Mouse (Mus musculus) neural tube, embryonic 14.5 days (tissue): ENCODE measurements at regions not wholly inside any gene's neighbourhood (a gene's known extent, or its start where the extent isn't known, plus 50 kb on each side); places are given as distances from the start of the nearest gene placed in this dataset.

Experiments
- ATAC-seq: fragments of 200-750 bp; cut with Nextera tagmentation; 2 replicates; pipeline ENCODE4 v1.8.0; 2017; ENCODE audit warnings: low read depth, mild to moderate bottlenecking, moderate TSS enrichment, moderate library complexity
- H3K27ac ChIP-seq: fragments of 300-500 bp; sonication (generic); 2 replicates; pipeline ENCODE4 v1.5.1; 2014; ENCODE audit warnings: low read depth, mild to moderate bottlenecking, control low read depth, low read length, moderate library complexity, mixed read lengths
- H3K27me3 ChIP-seq: fragments of 300-500 bp; sonication (generic); 2 replicates; pipeline ENCODE4 v1.6.1; 2014; ENCODE audit warnings: low read length; ENCODE audit not compliant: control insufficient read depth, insufficient read depth
- H3K36me3 ChIP-seq: fragments of 300-500 bp; sonication (generic); 2 replicates; pipeline ENCODE4 v1.6.1; 2014; ENCODE audit warnings: low read length, mixed read lengths; ENCODE audit not compliant: control insufficient read depth, insufficient read depth
- H3K4me1 ChIP-seq: fragments of 300-500 bp; sonication (generic); 2 replicates; pipeline ENCODE4 v1.6.1; 2014; ENCODE audit warnings: low read length; ENCODE audit not compliant: control insufficient read depth, insufficient read depth
- H3K4me2 ChIP-seq: fragments of 300-500 bp; sonication (generic); 2 replicates; pipeline ENCODE4 v1.6.1; 2014; ENCODE audit warnings: mild to moderate bottlenecking, low read depth, low read length, control low read depth
- H3K4me3 ChIP-seq: fragments of 300-500 bp; sonication (generic); 2 replicates; pipeline ENCODE4 v1.5.1; 2014; ENCODE audit warnings: low read depth, low read length, control low read depth, mixed read lengths
- H3K9ac ChIP-seq: fragments of 300-500 bp; sonication (generic); replicated peaks from 2 replicates; pipeline ENCODE4 v1.6.1; 2014; ENCODE audit warnings: low read depth, mild to moderate bottlenecking, control low read depth, low read length, mixed read lengths
- H3K9me3 ChIP-seq: fragments of 300-500 bp; sonication (generic); 2 replicates; pipeline ENCODE4 v1.6.1; 2016; ENCODE audit warnings: low read length; ENCODE audit not compliant: control insufficient read depth
- WGBS: fragments of 180-500 bp; shearing (Covaris S2); extraction: QIAGEN DNeasy Blood & Tissue Kit; methylation state at CpG from one replicate; pipeline ENCODE4 v1.1.7; 2014; 5-methylcytosine and 5-hydroxymethylcytosine counted together

GRCm38 (mm10) chr7:90065269-90065955, 64.6 kb upstream of the Picalm start:
- Histone ChIP-seq H3K9me3 (no peaks in the 10 kb centered on the region), H3K4me3 (no peak overlapping the region)
- 86% methylated on average over 9 of the region's 9 CpGs for WGBS

GRCm38 (mm10) chr7:90066275-90066674, 63.7 kb upstream of the Picalm start:
- Histone ChIP-seq H3K9me3 (no peaks in the 10 kb centered on the region), H3K36me3 (no peaks in the 10 kb centered on the region), H3K9ac (no peak overlapping the region), H3K27me3 (no peaks in the 10 kb centered on the region), H3K27ac (no peak overlapping the region), H3K4me1 (no peaks in the 10 kb centered on the region), H3K4me3 (no peak overlapping the region), H3K4me2 (no peak overlapping the region)
- ATAC-seq = no peak
- 87% methylated on average over 5 of the region's 5 CpGs for WGBS

More at GRCm38 (mm10) chr7:90065269-90065955, 64.6 kb upstream of the Picalm start:
- Histone ChIP-seq H3K4me2 (no peak overlapping the region), H3K4me1 (no peaks in the 10 kb centered on the region), H3K27ac (no peak overlapping the region), H3K36me3 (no peaks in the 10 kb centered on the region), H3K27me3 (no peaks in the 10 kb centered on the region), H3K9ac (no peak overlapping the region)
- no peak for ATAC-seq

GRCm38 (mm10) chr7:90067961-90068665, 61.9 kb upstream of the Picalm start:
- no peak overlapping the region for H3K4me2 ChIP-seq
- 82% methylated on average over 3 of the region's 3 CpGs for WGBS
- no peaks in the 10 kb centered on the region for H3K27me3 ChIP-seq
- no peaks in the 10 kb centered on the region for H3K36me3 ChIP-seq
- no peak overlapping the region for H3K4me3 ChIP-seq
- H3K4me1 ChIP-seq = no peaks in the 10 kb centered on the region
- no peak overlapping the region for H3K9ac ChIP-seq
- H3K9me3 ChIP-seq = no peaks in the 10 kb centered on the region
- no peak overlapping the region for H3K27ac ChIP-seq
- no peak for ATAC-seq

- 83% methylated on average over 7 of the region's 7 CpGs for WGBS
- H3K9me3 ChIP-seq = no peaks in the 10 kb centered on the region
- H3K27ac ChIP-seq = no peak overlapping the region
These were observed 59.7 kb upstream of the Picalm start for GRCm38 (mm10) chr7:90070267-90070666.

GRCm38 (mm10) chr7:90073865-90074264, 56.1 kb upstream of the Picalm start:
- WGBS = 91% methylated on average over 5 of the region's 5 CpGs
- Histone ChIP-seq H3K4me2 (no peak overlapping the region), H3K9me3 (no peaks in the 10 kb centered on the region), H3K36me3 (no peaks in the 10 kb centered on the region), H3K27me3 (no peaks in the 10 kb centered on the region), H3K27ac (no peak overlapping the region), H3K4me1 (no peaks in the 10 kb centered on the region), H3K9ac (no peak overlapping the region), H3K4me3 (no peak overlapping the region)
- ATAC-seq = no peak

More at GRCm38 (mm10) chr7:90070267-90070666, 59.7 kb upstream of the Picalm start:
- H3K27me3 ChIP-seq = no peaks in the 10 kb centered on the region
- no peaks in the 10 kb centered on the region for H3K4me1 ChIP-seq
- ATAC-seq = no peak
- no peaks in the 10 kb centered on the region for H3K36me3 ChIP-seq
- no peak overlapping the region for H3K4me2 ChIP-seq
- H3K9ac ChIP-seq = no peak overlapping the region
- no peak overlapping the region for H3K4me3 ChIP-seq

GRCm38 (mm10) chr7:90074592-90074991, 55.4 kb upstream of the Picalm start:
- H3K9me3 ChIP-seq = no peaks in the 10 kb centered on the region
- 87% methylated on average over 2 of the region's 2 CpGs for WGBS
- H3K36me3 ChIP-seq = no peaks in the 10 kb centered on the region
- no peak overlapping the region for H3K9ac ChIP-seq
- no peak for ATAC-seq
- H3K4me3 ChIP-seq = no peak overlapping the region
- no peaks in the 10 kb centered on the region for H3K4me1 ChIP-seq
- no peak overlapping the region for H3K4me2 ChIP-seq
- H3K27ac ChIP-seq = no peak overlapping the region
- H3K27me3 ChIP-seq = no peaks in the 10 kb centered on the region

GRCm38 (mm10) chr7:90077565-90077964, 52.4 kb upstream of the Picalm start:
- Histone ChIP-seq H3K9me3 (no peaks in the 10 kb centered on the region), H3K4me1 (no peaks in the 10 kb centered on the region), H3K27ac (no peak overlapping the region), H3K4me3 (no peak overlapping the region), H3K9ac (no peak overlapping the region), H3K4me2 (no peak overlapping the region), H3K36me3 (no peaks in the 10 kb centered on the region), H3K27me3 (no peaks in the 10 kb centered on the region)
- no peak for ATAC-seq
- 85% methylated on average over 2 of the region's 2 CpGs for WGBS

- no peaks in the 10 kb centered on the region for H3K4me1 ChIP-seq
- H3K9ac ChIP-seq = no peak overlapping the region
- no peaks in the 10 kb centered on the region for H3K27me3 ChIP-seq
- H3K4me3 ChIP-seq = no peak overlapping the region
- ATAC-seq = no peak
- no peak overlapping the region for H3K27ac ChIP-seq
- H3K9me3 ChIP-seq = no peaks in the 10 kb centered on the region
- WGBS = 72% methylated on average over 7 of the region's 7 CpGs
- no peak overlapping the region for H3K4me2 ChIP-seq
- no peaks in the 10 kb centered on the region for H3K36me3 ChIP-seq
These were observed 49.8 kb upstream of the Picalm start for GRCm38 (mm10) chr7:90080083-90080772.
